Mouse (Mus musculus): ENCODE measurements around the gene Cdh1. TPM values are rescaled to one million over a fixed set of nuclear protein-coding genes. Genes with fewer than 3 reads are reported as not detected.

Gene Cdh1
- total RNA-seq, 2 experiments from 2014 or later, result 2.5 to 4.1 TPM

- intact Hi-C loops (cut with DNase I), result loop anchor here (10.0 kb wide), 1 partner anchor 227 kb away; the partner anchor contains the start of gene Zfp90
- DNase-seq (ENCODE audit: low spot score in 2 of 2), result no peak
Observed at GRCm38 (mm10) chr8:106642172-106642571, 39.0 kb downstream of the Cdh1 start.

GRCm38 (mm10) chr8:106643100-106643499, 39.9 kb downstream of the Cdh1 start:
- intact Hi-C loops (cut with DNase I), result loop anchor here (10.0 kb wide), 1 partner anchor 228 kb away; the partner anchor contains the start of gene Zfp90
- no peak for DNase-seq (ENCODE audit: low spot score in 2 of 2)

DNA sequence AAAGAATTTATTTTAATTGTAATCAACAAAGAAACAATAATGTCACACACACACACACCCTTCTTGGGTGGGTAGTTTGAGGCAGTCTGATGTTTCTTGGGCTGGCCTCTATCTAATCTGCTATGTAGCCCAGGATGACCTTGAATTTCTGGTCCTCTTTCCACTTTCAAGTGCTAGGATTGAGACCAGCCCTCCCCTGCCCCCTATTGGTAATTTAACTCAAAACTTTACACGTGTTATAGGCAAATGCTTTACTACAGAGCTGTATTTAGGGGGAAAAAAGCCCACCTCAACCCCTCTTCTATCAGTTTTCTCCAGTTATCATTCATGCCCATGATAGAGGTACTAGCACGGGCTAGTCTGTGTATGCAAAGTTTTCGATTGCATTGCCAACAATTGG, 41.8 kb downstream of the Cdh1 start:
- intact Hi-C loops (cut with DNase I), result loop anchor here (10.0 kb wide), 1 partner anchor 230 kb away; the partner anchor contains the start of gene Zfp90
- DNase-seq (ENCODE audit: low spot score in 2 of 2), result no peak

DNA sequence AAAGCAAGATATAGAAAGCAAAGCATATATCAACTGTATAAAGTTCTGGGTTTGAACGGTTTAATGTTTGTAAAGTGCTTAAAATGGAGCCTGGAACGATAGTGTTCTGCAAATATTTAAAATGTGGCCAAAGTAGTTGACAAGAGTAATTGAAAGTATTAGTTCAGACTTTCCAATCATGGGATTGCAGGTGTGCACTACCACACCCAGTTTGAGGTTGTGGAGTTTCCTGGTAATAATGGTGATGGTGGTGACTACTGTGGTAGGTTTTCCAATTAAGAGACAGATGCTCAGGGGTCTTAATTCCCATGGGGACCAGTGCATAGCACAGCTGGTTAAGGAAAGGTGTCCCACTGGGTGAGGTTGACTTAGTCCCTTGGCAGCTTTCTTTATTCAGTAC, 43.0 kb downstream of the Cdh1 start:
- DNase-seq (ENCODE audit: low spot score in 2 of 2), result no peak
- intact Hi-C loops (cut with DNase I), result loop anchor here (10.0 kb wide), 1 partner anchor 231 kb away; the partner anchor contains the start of gene Zfp90

DNA sequence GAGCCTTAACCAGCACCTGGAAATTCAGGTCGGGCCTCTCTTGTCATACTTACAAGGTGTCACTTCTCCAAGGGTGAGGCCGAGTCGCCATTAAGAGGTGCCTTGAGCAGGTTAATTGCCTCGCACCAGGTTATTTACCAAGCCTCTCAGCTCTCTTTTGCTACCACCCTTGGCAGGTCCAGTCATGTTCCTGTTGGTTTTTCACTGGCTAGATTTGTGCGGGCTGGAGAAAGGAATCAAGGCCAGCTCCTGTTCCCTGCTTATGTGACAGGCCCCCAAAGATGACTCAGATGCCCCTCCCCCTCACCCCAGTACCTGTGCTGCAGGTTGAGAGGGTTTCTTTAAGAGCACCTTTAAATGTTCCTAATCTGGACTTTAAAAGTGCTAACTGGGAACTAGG, 43.6 kb downstream of the Cdh1 start:
- intact Hi-C loops (cut with DNase I), result loop anchor here (1.0 to 10.0 kb wide), 3 partner anchors 85 to 232 kb away; partner anchors contain the start of gene Zfp90
- no peak for DNase-seq (ENCODE audit: low spot score in 2 of 2)

GRCm38 (mm10) chr8:106647387-106647786, 44.2 kb downstream of the Cdh1 start:
- intact Hi-C loops (cut with DNase I), result loop anchor here (1.0 to 10.0 kb wide), 3 partner anchors 86 to 233 kb away; partner anchors contain the start of gene Zfp90
- DNase-seq (ENCODE audit: low spot score in 2 of 2), result peak; percentile 70 to 86

DNA sequence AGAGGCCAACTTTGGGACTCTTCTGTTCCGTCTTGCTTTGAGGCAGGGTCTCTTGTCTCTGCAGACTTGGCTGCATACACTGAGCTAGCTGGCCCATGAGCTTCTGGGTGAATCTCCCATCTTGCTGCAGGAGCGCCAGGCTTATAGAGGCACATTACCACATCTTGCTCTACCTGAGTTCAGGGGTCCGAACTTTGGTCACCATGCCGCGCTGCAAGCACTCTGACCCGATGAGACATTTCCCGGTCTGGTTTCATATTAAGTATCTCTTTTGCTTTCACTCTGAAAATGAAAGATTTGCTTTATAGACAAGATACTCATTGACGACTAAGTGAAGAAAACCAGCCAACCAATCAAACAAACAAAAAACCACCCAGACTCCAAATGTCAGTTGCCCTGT, 45.3 kb downstream of the Cdh1 start:
- no peak for DNase-seq (ENCODE audit: low spot score in 2 of 2)
- intact Hi-C loops (cut with DNase I), result loop anchor here (10.0 kb wide), 1 partner anchor 234 kb away; the partner anchor contains the start of gene Zfp90

- DNase-seq (ENCODE audit: low spot score in 2 of 2), result no peak
- intact Hi-C loops (cut with DNase I), result no loop called here
Observed at GRCm38 (mm10) chr8:106651994-106652393, 48.8 kb downstream of the Cdh1 start.

- DNase-seq (ENCODE audit: low spot score in 2 of 2), result no peak
- intact Hi-C loops (cut with DNase I), result no loop called here
Observed at GRCm38 (mm10) chr8:106656046-106656445, 52.9 kb downstream of the Cdh1 start.

- intact Hi-C loops (cut with DNase I), result no loop called here
Observed at GRCm38 (mm10) chr8:106672786-106673185, 69.6 kb downstream of the Cdh1 start.

GRCm38 (mm10) chr8:106674318-106674717, 71.2 kb downstream of the Cdh1 start:
- no peak for DNase-seq (ENCODE audit: low spot score in 2 of 2)
- intact Hi-C loops (cut with DNase I), result no loop called here

More at GRCm38 (mm10) chr8:106672786-106673185, 69.6 kb downstream of the Cdh1 start:
- DNase-seq (ENCODE audit: low spot score in 2 of 2), result no peak

- DNase-seq (ENCODE audit: low spot score in 2 of 2), result no peak
- intact Hi-C loops (cut with DNase I), result no loop called here
Observed at GRCm38 (mm10) chr8:106674894-106675293, 71.7 kb downstream of the Cdh1 start.

GRCm38 (mm10) chr8:106682971-106683668, 80.0 kb downstream of the Cdh1 start, which contains the start of gene Tango6:
TSS of gene Tango6 (plus strand) at chr8:106683068.
- DNase-seq (ENCODE audit: low spot score in 2 of 2), result peak; percentile 89 to 93
- intact Hi-C loops (cut with DNase I), result loop anchor here (10.0 kb wide), 1 partner anchor 352 kb away; the partner anchor contains the start of gene Vps4a

DNA sequence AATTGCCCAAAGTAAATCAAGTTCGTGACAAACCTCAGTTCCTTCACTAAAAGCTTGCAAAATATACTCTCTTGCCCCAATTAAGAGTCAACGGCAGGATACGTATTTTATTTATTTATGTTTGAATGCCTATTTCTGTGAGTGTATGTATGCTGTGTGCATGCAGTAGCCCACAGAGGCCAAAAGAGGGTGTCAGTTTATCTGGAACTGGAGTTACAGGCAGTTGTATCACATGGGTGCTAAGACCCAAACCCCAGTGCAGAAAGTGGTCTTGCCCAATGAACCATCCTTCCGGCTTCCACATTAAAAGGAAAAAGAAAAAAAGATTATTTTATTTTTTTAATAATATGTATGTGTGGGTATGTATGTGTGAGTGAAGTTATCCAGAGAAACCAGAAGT, 81.2 kb downstream of the Cdh1 start:
- intact Hi-C loops (cut with DNase I), result loop anchor here (10.0 kb wide), 1 partner anchor 350 kb away; the partner anchor contains the start of gene Vps4a
- DNase-seq (ENCODE audit: low spot score in 2 of 2), result no peak

DNA sequence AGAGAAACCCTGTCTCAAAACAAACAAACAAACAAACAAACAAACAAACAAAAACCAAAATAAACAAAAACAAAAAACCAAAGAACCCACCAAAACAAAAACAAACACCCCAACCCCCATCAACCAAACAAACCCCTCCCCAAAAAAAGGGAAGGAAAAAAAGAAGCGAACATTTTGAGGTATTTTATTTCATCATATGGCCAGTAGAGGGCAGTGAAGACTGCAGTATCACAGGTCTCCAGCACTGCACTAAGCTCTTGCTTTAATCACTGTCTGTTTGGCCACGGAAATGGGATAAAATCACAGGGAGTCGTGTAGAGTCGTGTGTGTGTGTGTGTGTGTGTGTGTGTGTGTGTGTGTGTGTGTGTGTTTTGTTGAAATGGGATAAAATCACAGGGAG, 84.3 kb downstream of the Cdh1 start:
- intact Hi-C loops (cut with DNase I), result loop anchor here (5.0 to 10.0 kb wide), 2 partner anchors 315 to 347 kb away; partner anchors contain the start of gene Vps4a

DNA sequence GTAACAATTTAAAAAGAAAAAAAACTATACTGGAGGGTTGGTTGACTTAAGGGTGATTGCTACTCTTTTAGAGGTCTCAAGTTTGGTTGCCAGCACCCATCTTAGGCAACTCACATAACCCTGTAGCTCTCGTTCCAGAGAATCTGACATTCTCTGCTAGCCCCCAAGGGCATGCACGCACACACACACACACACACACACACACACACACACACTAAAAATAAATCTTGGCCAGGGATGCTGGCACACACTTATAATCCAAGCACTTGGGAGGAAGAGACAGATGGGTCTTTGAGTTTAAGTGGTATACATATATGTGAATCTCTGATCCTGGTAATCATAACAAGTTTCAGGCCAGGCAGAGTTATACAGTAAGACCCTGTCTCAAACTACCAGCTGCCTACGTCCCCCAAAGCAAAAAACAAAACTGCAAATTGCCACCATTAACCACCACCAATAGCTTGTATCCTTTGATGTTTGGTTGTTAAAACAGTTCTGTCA, 94.6 kb downstream of the Cdh1 start:
- intact Hi-C loops (cut with DNase I), result loop anchor here (5.0 kb wide), 1 partner anchor 190 kb away; no protein-coding TSS in a partner anchor
- DNase-seq (ENCODE audit: low spot score in 2 of 2), result peak in 1 of 2 experiments; percentile 28

More for the DNA sequence above, 84.3 kb downstream of the Cdh1 start:
- peak; percentile 19 to 68 for DNase-seq (ENCODE audit: low spot score in 2 of 2)

DNA sequence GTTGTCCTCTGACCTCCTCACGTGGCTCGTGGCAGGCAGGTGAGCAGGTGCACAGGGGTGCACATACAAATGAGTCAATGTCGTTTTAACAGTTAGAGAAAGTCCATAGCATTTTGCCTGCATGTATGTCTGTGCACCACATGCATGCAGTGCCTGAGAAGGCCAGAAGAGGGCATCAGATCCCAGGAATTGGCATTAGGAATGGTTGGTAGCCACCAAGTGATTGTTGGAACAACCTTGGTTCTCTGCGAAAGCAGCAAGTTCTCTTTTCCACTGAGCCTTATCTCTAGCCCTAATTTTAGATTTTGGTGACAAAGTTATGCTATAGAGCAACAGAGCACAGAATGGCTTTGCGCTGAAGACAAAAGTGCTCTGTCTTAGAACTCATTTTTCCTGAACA, 96.4 kb downstream of the Cdh1 start:
- peak; percentile 82 to 85 for DNase-seq (ENCODE audit: low spot score in 2 of 2)
- intact Hi-C loops (cut with DNase I), result loop anchor here (5.0 kb wide), 1 partner anchor 188 kb away; no protein-coding TSS in a partner anchor

GRCm38 (mm10) chr8:106700131-106700530, 97.0 kb downstream of the Cdh1 start:
- intact Hi-C loops (cut with DNase I), result no loop called here
- DNase-seq (ENCODE audit: low spot score in 2 of 2), result no peak

GRCm38 (mm10) chr8:106701360-106701759, 98.2 kb downstream of the Cdh1 start:
- intact Hi-C loops (cut with DNase I), result no loop called here
- DNase-seq (ENCODE audit: low spot score in 2 of 2), result no peak

- peak in 1 of 2 experiments; percentile 23 for DNase-seq (ENCODE audit: low spot score in 2 of 2)
Observed at GRCm38 (mm10) chr8:106704199-106704900, 101.2 kb downstream of the Cdh1 start.

More at GRCm38 (mm10) chr8:106704199-106704900, 101.2 kb downstream of the Cdh1 start:
- intact Hi-C loops (cut with DNase I), result no loop called here
